Mouse (Mus musculus): ENCODE data around the gene Wfdc12.

GRCm38 (mm10) chr2:164206676-164207075, 16.3 kb upstream of the Wfdc12 start:
- TF ChIP-seq CTCF (IDR thresholded peaks at IDR 0.05; ENCODE audit: low read depth, low read length) (no peak), POLR2A (IDR thresholded peaks at IDR 0.05; ENCODE audit: extremely low read depth, insufficient read depth, low read length) (no peak)
